Mouse (Mus musculus) adipocyte (in vitro differentiated cells): ENCODE data around the gene Zfp110.
"Not testable (repeated sequence)": the region's sequence is repeated elsewhere in the genome, so short reads cannot be mapped to it uniquely, and the experiment has no call there.

Source experiments
- DNase-seq: peaks from one replicate; pipeline ENCODE4 v3.0.0-alpha.2; 2016; ENCODE audit warnings: low spot score

Gene Zfp110

GRCm38 (mm10) chr7:12834162-12835120, at the start of gene Zfp110:
Gene Zfp110, plus strand, starts transcription at chr7:12834761.
- DNase-seq: peak; percentile 86

GRCm38 (mm10) chr7:12787333-12787732, 47.2 kb upstream of the Zfp110 start:
- peak; percentile 13 for DNase-seq

- DNase-seq: no peak
Observed at GRCm38 (mm10) chr7:12788025-12788424, 46.5 kb upstream of the Zfp110 start.

GRCm38 (mm10) chr7:12792624-12793023, 41.9 kb upstream of the Zfp110 start:
- not testable (repeated sequence) for DNase-seq

GRCm38 (mm10) chr7:12797971-12798370, 36.6 kb upstream of the Zfp110 start:
- no peak for DNase-seq

- peak; percentile 6 for DNase-seq
Observed at GRCm38 (mm10) chr7:12799554-12799953, 35.0 kb upstream of the Zfp110 start.

- DNase-seq: no peak
Observed at GRCm38 (mm10) chr7:12802866-12803726, 31.5 kb upstream of the Zfp110 start, which contains the start of gene Zscan18. Gene Zscan18, minus strand, starts transcription at chr7:12803635.

- DNase-seq: no peak
Observed at GRCm38 (mm10) chr7:12803727-12804071, 30.9 kb upstream of the Zfp110 start.

- no peak for DNase-seq
Observed at GRCm38 (mm10) chr7:12815566-12815965, 19.0 kb upstream of the Zfp110 start.

- peak; percentile 85 for DNase-seq
Observed at GRCm38 (mm10) chr7:12818521-12819295, 15.9 kb upstream of the Zfp110 start, which contains the start of gene Zfp329. Gene Zfp329, minus strand, starts transcription at chr7:12818858.

- DNase-seq: peak; percentile 47
Observed at GRCm38 (mm10) chr7:12835193-12835671, 671 bp downstream of the Zfp110 start.

- no peak for DNase-seq
Observed at GRCm38 (mm10) chr7:12835779-12836178, 1.2 kb downstream of the Zfp110 start.

- DNase-seq: peak; percentile 58
Observed at GRCm38 (mm10) chr7:12874301-12874700, 39.7 kb downstream of the Zfp110 start.

- no peak for DNase-seq
Observed at GRCm38 (mm10) chr7:12880036-12880435, 45.5 kb downstream of the Zfp110 start.

- DNase-seq: not testable (repeated sequence)
Observed at GRCm38 (mm10) chr7:12880497-12880896, 45.9 kb downstream of the Zfp110 start.

GRCm38 (mm10) chr7:12880911-12881660, 46.5 kb downstream of the Zfp110 start, which contains the start of gene Zfp128:
Gene Zfp128, plus strand, starts transcription at chr7:12881177.
- peak; percentile 91 for DNase-seq

GRCm38 (mm10) chr7:12886563-12887266, 52.2 kb downstream of the Zfp110 start:
- no peak for DNase-seq

GRCm38 (mm10) chr7:12887585-12887984, 53.0 kb downstream of the Zfp110 start:
- no peak for DNase-seq

GRCm38 (mm10) chr7:12890928-12891327, 56.4 kb downstream of the Zfp110 start:
- no peak for DNase-seq

- no peak for DNase-seq
Observed at GRCm38 (mm10) chr7:12891334-12891733, 56.8 kb downstream of the Zfp110 start.
